Mouse (Mus musculus) gastrocnemius, adult 8-10 months (tissue): ENCODE data around the gene Adh1. TPM values are rescaled to one million over a fixed set of nuclear protein-coding genes. Genes with fewer than 3 reads are reported as not detected.

Experiments
- DNase-seq, 2 experiments: peaks; one replicate each; pipeline ENCODE4 v3.0.0; 2022; ENCODE audit warnings: low spot score in 2 of 2
- total RNA-seq, 4 experiments: library from RNA; stranded (reverse); gene quantifications; 2 replicates each; pipeline ENCODE4 v1.2.4; 2022

Adh1 gene
- total RNA-seq, result 10 to 100 TPM; 14.7 to 36.9 (median 23.9) TPM

- no peak for DNase-seq
Observed at GRCm38 (mm10) chr3:138260721-138261669, at the start of gene Adh1. TSS of gene Adh1 (plus strand) at chr3:138260991.

GRCm38 (mm10) chr3:138212431-138212951, 48.3 kb upstream of the Adh1 start:
- no peak for DNase-seq

GRCm38 (mm10) chr3:138215395-138215989, 45.3 kb upstream of the Adh1 start:
- DNase-seq, result no peak

GRCm38 (mm10) chr3:138216091-138216490, 44.7 kb upstream of the Adh1 start:
- no peak for DNase-seq

- no peak for DNase-seq
Observed at GRCm38 (mm10) chr3:138217631-138218264, 43.0 kb upstream of the Adh1 start, which contains the start of gene Adh7. TSS of gene Adh7 (plus strand) at chr3:138217760.

GRCm38 (mm10) chr3:138221116-138221515, 39.7 kb upstream of the Adh1 start:
- no peak for DNase-seq

- no peak for DNase-seq
Observed at GRCm38 (mm10) chr3:138222511-138222910, 38.3 kb upstream of the Adh1 start.

GRCm38 (mm10) chr3:138222952-138223351, 37.8 kb upstream of the Adh1 start:
- peak; percentile 35 to 49 for DNase-seq

GRCm38 (mm10) chr3:138224363-138224954, 36.3 kb upstream of the Adh1 start:
- DNase-seq, result no peak

- DNase-seq, result no peak
Observed at GRCm38 (mm10) chr3:138225331-138225730, 35.5 kb upstream of the Adh1 start.

- no peak for DNase-seq
Observed at GRCm38 (mm10) chr3:138225853-138226252, 34.9 kb upstream of the Adh1 start.

GRCm38 (mm10) chr3:138226476-138226875, 34.3 kb upstream of the Adh1 start:
- DNase-seq, result no peak

GRCm38 (mm10) chr3:138227082-138227481, 33.7 kb upstream of the Adh1 start:
- DNase-seq, result no peak

GRCm38 (mm10) chr3:138227782-138228181, 33.0 kb upstream of the Adh1 start:
- DNase-seq, result no peak

- no peak for DNase-seq
Observed at GRCm38 (mm10) chr3:138229448-138229847, 31.3 kb upstream of the Adh1 start.

- no peak for DNase-seq
Observed at GRCm38 (mm10) chr3:138230266-138230665, 30.5 kb upstream of the Adh1 start.

- no peak for DNase-seq
Observed at GRCm38 (mm10) chr3:138231531-138231930, 29.3 kb upstream of the Adh1 start.

GRCm38 (mm10) chr3:138236546-138237163, 24.1 kb upstream of the Adh1 start:
- DNase-seq, result no peak

- no peak for DNase-seq
Observed at GRCm38 (mm10) chr3:138238046-138238445, 22.7 kb upstream of the Adh1 start.

GRCm38 (mm10) chr3:138239461-138239860, 21.3 kb upstream of the Adh1 start:
- DNase-seq, result no peak

GRCm38 (mm10) chr3:138240411-138240810, 20.4 kb upstream of the Adh1 start:
- no peak for DNase-seq
